Mouse (Mus musculus): Measurements from ENCODE around the gene Zfp790. TPM values are rescaled to one million over a fixed set of nuclear protein-coding genes. Genes with fewer than 3 reads are reported as not detected.
"Not testable (repeated sequence)": the region's sequence is repeated elsewhere in the genome, so short reads cannot be mapped to it uniquely, and the experiment has no call there.

The Zfp790 gene
- polyA plus RNA-seq, 1 experiment, result 3.5 TPM

- Histone ChIP-seq H3K4me3 (ENCODE audit: control insufficient read depth, insufficient read depth, low read length) (peak within 1 kb of the TSS; percentile 85), H3K27me3 (ENCODE audit: control insufficient read depth, insufficient read depth, low read length) (no peaks in the 10 kb centered on the region), H3K36me3 (ENCODE audit: control insufficient read depth, insufficient read depth, low read length) (no peaks in the 10 kb centered on the region), H3K4me1 (replicated peaks; ENCODE audit: control insufficient read depth, insufficient read depth, low read length) (peaks cover 6% of the 10 kb centered on the region), H3K27ac (ENCODE audit: control insufficient read depth, insufficient read depth, low read length) (no peak within 1 kb of the TSS)
- TF ChIP-seq CTCF (IDR thresholded peaks at IDR 0.05; ENCODE audit: borderline replicate concordance, control insufficient read depth, extremely low read depth, insufficient read depth, low read length, poor library complexity), result no peak
- TF ChIP-seq POLR2A (IDR thresholded peaks at IDR 0.05; ENCODE audit: control insufficient read depth, extremely low read depth, insufficient read depth, low read length, poor library complexity), result peak; percentile 33; the same call in 1 of the 2 replicates
- peak; percentile 91 for DNase-seq
- WGBS, result 2% methylated on average over 21 of the region's 21 CpGs
These were observed 37.4 kb downstream of the Zfp790 start, which contains the start of gene Zfp940 for GRCm38 (mm10) chr7:29853219-29853842. Gene Zfp940, minus strand, starts transcription at chr7:29853669.

- Histone ChIP-seq H3K4me3 (ENCODE audit: control insufficient read depth, insufficient read depth, low read length) (peak within 1 kb of the TSS; percentile 52), H3K27me3 (ENCODE audit: control insufficient read depth, insufficient read depth, low read length) (no peaks in the 10 kb centered on the region), H3K4me1 (replicated peaks; ENCODE audit: control insufficient read depth, insufficient read depth, low read length) (no peaks in the 10 kb centered on the region), H3K27ac (ENCODE audit: control insufficient read depth, insufficient read depth, low read length) (peak within 1 kb of the TSS; percentile 25; the same call in 1 of the 2 replicates), H3K36me3 (ENCODE audit: control insufficient read depth, insufficient read depth, low read length) (no peaks in the 10 kb centered on the region)
- WGBS, result 4% methylated on average over 32 of the region's 32 CpGs
- 0 out of 2 replicates have a peak, but pooled peaks have one; percentile 43 for TF ChIP-seq POLR2A (IDR thresholded peaks at IDR 0.05; ENCODE audit: control insufficient read depth, extremely low read depth, insufficient read depth, low read length, poor library complexity)
- 0 out of 2 replicates have a peak, but pooled peaks have one; percentile 14 for TF ChIP-seq CTCF (IDR thresholded peaks at IDR 0.05; ENCODE audit: borderline replicate concordance, control insufficient read depth, extremely low read depth, insufficient read depth, low read length, poor library complexity)
- peak; percentile 84 for DNase-seq
These were observed 43.9 kb downstream of the Zfp790 start, which contains the start of gene Zfp420 for GRCm38 (mm10) chr7:29859532-29860517. Gene Zfp420, plus strand, starts transcription at chr7:29859979.

GRCm38 (mm10) chr7:29861660-29862059 is 45.7 kb downstream of the Zfp790 start:
- TF ChIP-seq CTCF (IDR thresholded peaks at IDR 0.05; ENCODE audit: borderline replicate concordance, control insufficient read depth, extremely low read depth, insufficient read depth, low read length, poor library complexity) (no peak), POLR2A (IDR thresholded peaks at IDR 0.05; ENCODE audit: control insufficient read depth, extremely low read depth, insufficient read depth, low read length, poor library complexity) (no peak)
- WGBS, result 98% methylated on average over 7 of the region's 7 CpGs
- no peak for DNase-seq

GRCm38 (mm10) chr7:29874256-29874655 is 58.3 kb downstream of the Zfp790 start:
- TF ChIP-seq CTCF (IDR thresholded peaks at IDR 0.05; ENCODE audit: borderline replicate concordance, control insufficient read depth, extremely low read depth, insufficient read depth, low read length, poor library complexity), result no peak
- no peak for TF ChIP-seq POLR2A (IDR thresholded peaks at IDR 0.05; ENCODE audit: control insufficient read depth, extremely low read depth, insufficient read depth, low read length, poor library complexity)
- no peak overlapping the region for H3K4me3 ChIP-seq (ENCODE audit: control insufficient read depth, insufficient read depth, low read length)
- no peak overlapping the region for H3K27ac ChIP-seq (ENCODE audit: control insufficient read depth, insufficient read depth, low read length)
- no peak for DNase-seq
- H3K4me1 ChIP-seq (replicated peaks; ENCODE audit: control insufficient read depth, insufficient read depth, low read length), result no peaks in the 10 kb centered on the region
- H3K27me3 ChIP-seq (ENCODE audit: control insufficient read depth, insufficient read depth, low read length), result no peaks in the 10 kb centered on the region
- H3K36me3 ChIP-seq (ENCODE audit: control insufficient read depth, insufficient read depth, low read length), result 0 out of 2 replicates have a peak, but pooled peaks cover 8% of the 10 kb centered on the region
- 97% methylated on average over 10 of the region's 10 CpGs for WGBS

More at GRCm38 (mm10) chr7:29861660-29862059, 45.7 kb downstream of the Zfp790 start:
- H3K27me3 ChIP-seq (ENCODE audit: control insufficient read depth, insufficient read depth, low read length), result no peaks in the 10 kb centered on the region
- no peaks in the 10 kb centered on the region for H3K36me3 ChIP-seq (ENCODE audit: control insufficient read depth, insufficient read depth, low read length)
- H3K4me3 ChIP-seq (ENCODE audit: control insufficient read depth, insufficient read depth, low read length), result no peak overlapping the region
- no peaks in the 10 kb centered on the region for H3K4me1 ChIP-seq (replicated peaks; ENCODE audit: control insufficient read depth, insufficient read depth, low read length)
- H3K27ac ChIP-seq (ENCODE audit: control insufficient read depth, insufficient read depth, low read length), result no peak overlapping the region

- H3K36me3 ChIP-seq (ENCODE audit: control insufficient read depth, insufficient read depth, low read length); H3K27me3 ChIP-seq (ENCODE audit: control insufficient read depth, insufficient read depth, low read length); H3K4me3 ChIP-seq (ENCODE audit: control insufficient read depth, insufficient read depth, low read length); H3K4me1 ChIP-seq (replicated peaks; ENCODE audit: control insufficient read depth, insufficient read depth, low read length); H3K27ac ChIP-seq (ENCODE audit: control insufficient read depth, insufficient read depth, low read length); DNase-seq: not testable (repeated sequence)
- 96% methylated on average over 9 of the region's 9 CpGs for WGBS
These were observed 61.6 kb downstream of the Zfp790 start for GRCm38 (mm10) chr7:29877561-29877960.

- WGBS, result 83% methylated on average over 7 of the region's 7 CpGs
- Histone ChIP-seq H3K27me3 (ENCODE audit: control insufficient read depth, insufficient read depth, low read length) (no peaks in the 10 kb centered on the region), H3K36me3 (ENCODE audit: control insufficient read depth, insufficient read depth, low read length) (0 out of 2 replicates have a peak, but pooled peaks cover 2% of the 10 kb centered on the region), H3K27ac (ENCODE audit: control insufficient read depth, insufficient read depth, low read length) (no peak overlapping the region), H3K4me3 (ENCODE audit: control insufficient read depth, insufficient read depth, low read length) (no peak overlapping the region), H3K4me1 (replicated peaks; ENCODE audit: control insufficient read depth, insufficient read depth, low read length) (no peaks in the 10 kb centered on the region)
- TF ChIP-seq POLR2A (IDR thresholded peaks at IDR 0.05; ENCODE audit: control insufficient read depth, extremely low read depth, insufficient read depth, low read length, poor library complexity) (no peak), CTCF (IDR thresholded peaks at IDR 0.05; ENCODE audit: borderline replicate concordance, control insufficient read depth, extremely low read depth, insufficient read depth, low read length, poor library complexity) (no peak)
- DNase-seq, result no peak
These were observed 64.1 kb downstream of the Zfp790 start for GRCm38 (mm10) chr7:29880056-29880455.

Other genes with a start within 250 kb of the Zfp790 start
- gene Catsperg2, start 89.1 kb upstream of the Zfp790 start, polyA plus RNA-seq (2012; rRNA removed), result 0.13 TPM in 1 of 2 replicates, not detected in the other
- gene Zfp84, start 47.6 kb upstream of the Zfp790 start, polyA plus RNA-seq (2012; rRNA removed), result 8.6 and 9.0 TPM in 2 replicates
- 1.3 and 1.6 TPM in 2 replicates for gene Zfp30, start 32.1 kb upstream of the Zfp790 start, polyA plus RNA-seq (2012; rRNA removed)
- 0.89 and 1.0 TPM in 2 replicates for gene Zfp940, start 37.6 kb downstream of the Zfp790 start, polyA plus RNA-seq (2012; rRNA removed)
- 1.3 and 1.5 TPM in 2 replicates for gene Zfp420, start 43.9 kb downstream of the Zfp790 start, polyA plus RNA-seq (2012; rRNA removed)
- 2.5 and 3.5 TPM in 2 replicates for gene Zfp27, start 90.5 kb downstream of the Zfp790 start, polyA plus RNA-seq (2012; rRNA removed)
- 0.36 and 0.63 TPM in 2 replicates for gene Zfp383, start 92.1 kb downstream of the Zfp790 start, polyA plus RNA-seq (2012; rRNA removed)
- gene Zfp74, start 138.0 kb downstream of the Zfp790 start, polyA plus RNA-seq (2012; rRNA removed), result 11.8 and 12.3 TPM in 2 replicates
- 4.4 and 4.6 TPM in 2 replicates for gene Zfp568, start 167.8 kb downstream of the Zfp790 start, polyA plus RNA-seq (2012; rRNA removed)
- gene Zfp14, start 235.3 kb downstream of the Zfp790 start, polyA plus RNA-seq (2012; rRNA removed), result 2.2 and 3.3 TPM in 2 replicates